In genomic region chr2:181397207-181397761, GRCm38 (mm10) we compare ENCODE assay signal across 18 mouse cellular contexts. TPM values are rescaled to one million over a fixed set of nuclear protein-coding genes. Genes with fewer than 3 reads are reported as not detected.
A peak's percentile ranks its signal among the peaks of the same experiment; 100 is the strongest.
DNase-seq lines count a peak whose midpoint lies in the region; ATAC-seq and TF ChIP-seq lines count a peak whose summit lies in the region.
"Had no signal": no experiment of that assay in that cellular context is flagged by ENCODE, and none has a peak within 500 bp of the region (broad histone marks: within the 10 kb centered on the region; RNA-seq: fewer than 3 reads in every experiment).

No protein-coding gene starts in this region.

- peak overlapping the region; percentile 88 to 91 for H3K27ac ChIP-seq in heart, embryonic 14.5 days (replicated peaks in 1 of 2; ENCODE audit: control insufficient read depth in 1 of 2, insufficient read depth in 1 of 2, low read depth in 2 of 2, low read length in 2 of 2)
- H3K27ac ChIP-seq in lung, embryonic 15.5 days: no peak overlapping the region; the same call in 1 of the 2 replicates
- H3K27ac ChIP-seq: embryonic facial prominence, embryonic 13.5 days; midbrain, embryonic 12.5 days had no signal

- no peak overlapping the region; the same call in 1 of the 2 replicates for H3K9ac ChIP-seq in heart, embryonic 14.5 days (ENCODE audit: low read length)
- H3K9ac ChIP-seq in lung, embryonic 15.5 days: no peak overlapping the region
- H3K9ac ChIP-seq: embryonic facial prominence, embryonic 13.5 days; midbrain, embryonic 12.5 days had no signal

- peaks cover 20% of the 10 kb centered on the region for H3K36me3 ChIP-seq in heart, embryonic 14.5 days (ENCODE audit: control insufficient read depth, insufficient read depth, low read length)
- no peaks in the 10 kb centered on the region for H3K36me3 ChIP-seq in lung, embryonic 15.5 days
- H3K36me3 ChIP-seq: embryonic facial prominence, embryonic 13.5 days had no signal

- no peaks in the 10 kb centered on the region for H3K9me3 ChIP-seq in heart, embryonic 14.5 days (ENCODE audit: control insufficient read depth, low read length)
- no peaks in the 10 kb centered on the region for H3K9me3 ChIP-seq in lung, embryonic 15.5 days
- H3K9me3 ChIP-seq: embryonic facial prominence, embryonic 13.5 days; midbrain, embryonic 12.5 days had no signal

- no peak for TF ChIP-seq POLR2A in lung, adult 2 months (IDR thresholded peaks at IDR 0.05; ENCODE audit: borderline replicate concordance, extremely low read depth, low read depth, low read length)

- peak; percentile 47 for DNase-seq in adrenal gland, postnatal 10 days
- no peak for DNase-seq in adrenal gland, postnatal 25 days
- DNase-seq in heart, adult 9 months (ENCODE audit: low spot score in 2 of 2): no peak
- DNase-seq in lung, adult 2 months: no peak
- DNase-seq in 3T3-L1 (ENCODE audit: low read depth, low spot score): peak; percentile 57
- DNase-seq in layer of hippocampus, adult 11-12 months (ENCODE audit: low spot score): no peak
- DNase-seq: cerebellum, adult 11 months; gastrocnemius, postnatal 25 days; kidney, adult 11 months; kidney, postnatal 25 days; liver; right cerebral cortex, postnatal 25 days; thymus, adult 18-20 months had no signal

- H3K27me3 ChIP-seq in heart, embryonic 14.5 days (ENCODE audit: control insufficient read depth, insufficient read depth, low read length): no peaks in the 10 kb centered on the region
- H3K27me3 ChIP-seq in lung, embryonic 15.5 days: no peaks in the 10 kb centered on the region
- H3K27me3 ChIP-seq: embryonic facial prominence, embryonic 13.5 days; midbrain, embryonic 12.5 days had no signal

- H3K4me1 ChIP-seq in heart, embryonic 14.5 days (ENCODE audit: control insufficient read depth in 2 of 2, insufficient read depth in 2 of 2, low read length in 2 of 2): peaks cover 5 to 13% of the 10 kb centered on the region in 2 experiments
- H3K4me1 ChIP-seq in lung, embryonic 15.5 days: peaks cover 8% of the 10 kb centered on the region; the same call in 1 of the 2 replicates
- H3K4me1 ChIP-seq in lung, adult 2 months (ENCODE audit: control insufficient read depth, insufficient read depth, low read length): no peaks in the 10 kb centered on the region
- H3K4me1 ChIP-seq: embryonic facial prominence, embryonic 13.5 days; midbrain, embryonic 12.5 days had no signal

- peak; percentile 58 for ATAC-seq in heart, embryonic 14.5 days (ENCODE audit: insufficient number of reproducible peaks, insufficient read depth, low FRiP score, low read depth)
- ATAC-seq in lung, embryonic 15.5 days (ENCODE audit: borderline replicate concordance, extremely low read depth, low FRiP score, low TSS enrichment): peak; percentile 19; the same call in 1 of the 2 replicates
- ATAC-seq: hindbrain, embryonic 16.5 days had no signal

- TF ChIP-seq CTCF in lung, adult 2 months (IDR thresholded peaks at IDR 0.05; ENCODE audit: insufficient read depth, low read length): no peak

- peak overlapping the region; percentile 36 for H3K4me2 ChIP-seq in heart, embryonic 14.5 days (ENCODE audit: low read length)
- H3K4me2 ChIP-seq in lung, embryonic 15.5 days: no peak overlapping the region
- H3K4me2 ChIP-seq: embryonic facial prominence, embryonic 13.5 days; midbrain, embryonic 12.5 days had no signal

- WGBS in heart, embryonic 14.5 days: 23% methylated on average over 5 of the region's 5 CpGs
- 39% methylated on average over 5 of the region's 5 CpGs for WGBS in lung, embryonic 15.5 days
- WGBS in lung, adult 2 months: 44% methylated on average over 5 of the region's 5 CpGs

- H3K4me3 ChIP-seq in heart, embryonic 14.5 days (ENCODE audit: control insufficient read depth in 1 of 2, insufficient read depth in 1 of 2, low read depth in 1 of 2, low read length in 2 of 2): no peak overlapping the region
- H3K4me3 ChIP-seq in lung, embryonic 15.5 days: no peak overlapping the region
- H3K4me3 ChIP-seq in lung, adult 2 months (replicated peaks; ENCODE audit: extremely low read depth, low read depth, low read length): no peak overlapping the region
- H3K4me3 ChIP-seq: embryonic facial prominence, embryonic 13.5 days; midbrain, embryonic 12.5 days had no signal

RNA-seq across cellular contexts. Expression of gene Lime1, which starts 17.4 kb away (rescaled TPM):
- total RNA-seq in adrenal gland, postnatal 10 days (2021): 10 to 100 TPM in 1 of 2 experiments, 1 to 10 TPM in 1; 8.8 to 19.2 TPM
- 24.7 and 33.2 TPM in 2 replicates for total RNA-seq in adrenal gland, postnatal 25 days (2021)
- 13.6 and 13.7 TPM in 2 replicates for polyA plus RNA-seq in heart, embryonic 14.5 days (2014; fragmentation: Nextera tagmentation; extraction: Ambion mirVana)
- 20.8 and 21.9 TPM in 2 replicates for polyA plus RNA-seq in lung, embryonic 15.5 days (2015; fragmentation: Nextera tagmentation; extraction: Ambion mirVana)
- 60.5 and 89.8 TPM in 2 replicates for polyA plus RNA-seq in lung, adult 2 months (2012; rRNA removed)

RNA-seq across cellular contexts. Expression of gene Arfrp1, which starts 32.1 kb away (rescaled TPM):
- total RNA-seq in adrenal gland, postnatal 10 days (2021): 10 to 100 TPM; 37.9 to 48.2 TPM
- total RNA-seq in adrenal gland, postnatal 25 days (2021): 40.8 and 49.7 TPM in 2 replicates
- polyA plus RNA-seq in heart, embryonic 14.5 days (2014; fragmentation: Nextera tagmentation; extraction: Ambion mirVana): 42.8 and 46.9 TPM in 2 replicates
- 61.8 and 66.7 TPM in 2 replicates for polyA plus RNA-seq in lung, embryonic 15.5 days (2015; fragmentation: Nextera tagmentation; extraction: Ambion mirVana)
- 29.1 and 42.9 TPM in 2 replicates for polyA plus RNA-seq in lung, adult 2 months (2012; rRNA removed)

RNA-seq across cellular contexts. Expression of gene Zgpat, which starts 32.6 kb away (rescaled TPM):
- 10 to 100 TPM; 26.1 to 37.0 TPM for total RNA-seq in adrenal gland, postnatal 10 days (2021)
- 51.2 and 61.6 TPM in 2 replicates for total RNA-seq in adrenal gland, postnatal 25 days (2021)
- polyA plus RNA-seq in heart, embryonic 14.5 days (2014; fragmentation: Nextera tagmentation; extraction: Ambion mirVana): 26.3 and 26.5 TPM in 2 replicates
- polyA plus RNA-seq in lung, embryonic 15.5 days (2015; fragmentation: Nextera tagmentation; extraction: Ambion mirVana): 39.0 and 40.7 TPM in 2 replicates
- polyA plus RNA-seq in lung, adult 2 months (2012; rRNA removed): 39.0 and 44.0 TPM in 2 replicates

Comparison
In these comparisons a context has a peak if more than half of its experiments do, and no peak if none do; other contexts are left out.
1. DNase-seq: peak in adrenal gland, postnatal 10 days (single experiment) and 3T3-L1 (single experiment); none in adrenal gland, postnatal 25 days (single experiment), heart, adult 9 months (0 of 2), lung, adult 2 months (single experiment) and layer of hippocampus, adult 11-12 months (single experiment).